Mouse (Mus musculus): ENCODE results near the gene Olfr521.

- TF ChIP-seq CTCF (conservative IDR thresholded peaks at IDR 0.05; ENCODE audit: low read length): no peak
- TF ChIP-seq POU5F1 (IDR thresholded peaks at IDR 0.05; ENCODE audit: borderline replicate concordance, low read length): no peak
- no peak for TF ChIP-seq NANOG (IDR thresholded peaks at IDR 0.05; ENCODE audit: borderline replicate concordance, low read length)
Observed at GRCm38 (mm10) chr7:99739276-99739675, 24.0 kb upstream of the Olfr521 start.
